Mouse (Mus musculus) cortical plate, adult 2 months (tissue): ENCODE results near the gene Krt14. TPM values are rescaled to one million over a fixed set of nuclear protein-coding genes. Genes with fewer than 3 reads are reported as not detected.
"Not testable (repeated sequence)": the region's sequence is repeated elsewhere in the genome, so short reads cannot be mapped to it uniquely, and the experiment has no call there.

Experiments
- H3K27ac ChIP-seq: fragments of 200-500 bp; 2 replicates; pipeline ENCODE4 v1.5.1; 2012; ENCODE audit warnings: low read length, control low read depth, inconsistent platforms; ENCODE audit not compliant: insufficient read depth
- H3K4me1 ChIP-seq: fragments of 200-500 bp; 2 replicates; pipeline ENCODE4 v1.6.1; 2011; ENCODE audit warnings: low read length; ENCODE audit not compliant: control insufficient read depth, insufficient read depth
- H3K4me3 ChIP-seq: fragments of 200-500 bp; 2 replicates; pipeline ENCODE4 v1.5.1; 2011; ENCODE audit warnings: mild to moderate bottlenecking, low read length, control low read depth; ENCODE audit not compliant: insufficient read depth
- CTCF ChIP-seq: fragments of 200-500 bp; IDR thresholded peaks from 2 replicates; pipeline ENCODE4 v1.5.1; 2011; ENCODE audit warnings: mild to moderate bottlenecking, control low read depth, low read length; ENCODE audit not compliant: insufficient read depth; ENCODE audit errors: extremely low read depth
- POLR2A ChIP-seq: fragments of 200-500 bp; IDR thresholded peaks from 2 replicates; pipeline ENCODE4 v1.6.1; 2011; ENCODE audit warnings: mild to moderate bottlenecking, low read length, control low read depth; ENCODE audit not compliant: insufficient read depth; ENCODE audit errors: extremely low read depth
- polyA plus RNA-seq: library from polyadenylated mRNA; depleted of rRNA; stranded (reverse); fragments of >200 nt; gene quantifications from 2 replicates; pipeline ENCODE4 v1.2.3, GENCODE M21; 2012; rRNA removed

Krt14 gene
- polyA plus RNA-seq: not detected in 2 replicates

- TF ChIP-seq CTCF (no peak), POLR2A (no peak)
- H3K4me1 ChIP-seq: no peaks in the 10 kb centered on the region
- H3K27ac ChIP-seq: no peak within 1 kb of the TSS
- H3K4me3 ChIP-seq: no peak within 1 kb of the TSS
Measured at GRCm38 (mm10) chr11:100207498-100207897, at the start of gene Krt14. Gene Krt14, minus strand, starts transcription at chr11:100207548.

GRCm38 (mm10) chr11:100255514-100255913, 48.2 kb upstream of the Krt14 start:
- no peak overlapping the region for H3K27ac ChIP-seq
- H3K4me3 ChIP-seq: no peak overlapping the region
- TF ChIP-seq CTCF (no peak), POLR2A (no peak)
- H3K4me1 ChIP-seq: no peaks in the 10 kb centered on the region

GRCm38 (mm10) chr11:100254360-100255090, 47.2 kb upstream of the Krt14 start:
- TF ChIP-seq POLR2A: no peak
- TF ChIP-seq CTCF: no peak
- no peak overlapping the region for H3K27ac ChIP-seq
- H3K4me1 ChIP-seq: no peaks in the 10 kb centered on the region

GRCm38 (mm10) chr11:100248852-100249465, 41.6 kb upstream of the Krt14 start, which contains the start of gene Krt16:
Gene Krt16, minus strand, starts transcription at chr11:100248902.
- no peaks in the 10 kb centered on the region for H3K4me1 ChIP-seq
- TF ChIP-seq POLR2A (no peak), CTCF (no peak)
- H3K27ac ChIP-seq: no peak within 1 kb of the TSS
- no peak within 1 kb of the TSS for H3K4me3 ChIP-seq

More at GRCm38 (mm10) chr11:100254360-100255090, 47.2 kb upstream of the Krt14 start:
- no peak overlapping the region for H3K4me3 ChIP-seq

DNA sequence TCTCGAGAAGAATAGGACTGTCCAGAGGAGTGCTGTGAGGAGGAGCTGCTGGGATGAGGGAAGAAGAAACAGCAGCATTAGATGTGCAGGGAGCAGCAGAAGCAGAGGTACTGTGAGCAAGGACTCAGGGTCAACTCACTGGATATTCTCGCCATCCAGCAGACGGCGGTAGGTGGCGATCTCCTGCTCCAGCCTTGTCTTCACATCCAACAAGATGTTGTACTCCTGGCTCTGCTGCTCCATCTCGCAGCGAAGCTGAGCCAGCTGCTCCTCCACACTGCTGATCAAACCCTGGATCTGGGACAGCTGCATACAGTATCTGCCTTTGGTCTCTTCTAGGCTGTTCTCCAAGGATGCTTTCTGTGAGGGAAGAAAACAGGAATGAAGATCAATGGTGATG, 39.1 kb upstream of the Krt14 start:
- not testable (repeated sequence) for H3K27ac ChIP-seq, H3K4me3 ChIP-seq, H3K4me1 ChIP-seq

DNA sequence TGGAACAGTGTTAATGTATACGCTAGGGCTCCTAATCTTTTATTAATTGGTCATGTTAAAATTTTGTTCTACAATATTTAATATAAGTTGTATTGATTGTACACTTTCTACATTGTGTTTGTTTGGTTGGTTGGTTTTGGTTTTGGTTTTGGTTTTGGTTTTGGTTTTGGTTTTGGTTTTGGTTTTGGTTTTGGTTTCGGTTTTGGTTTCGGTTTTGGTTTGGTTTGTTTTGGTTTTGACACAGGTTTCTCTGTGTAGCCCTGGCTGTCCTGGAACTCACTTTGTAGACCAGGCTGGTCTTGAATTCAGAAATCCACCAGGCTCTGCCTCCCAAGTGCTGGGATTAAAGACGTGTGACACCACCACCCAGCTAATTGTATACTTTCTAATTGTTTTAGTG, 32.9 kb upstream of the Krt14 start:
- H3K4me1 ChIP-seq, H3K27ac ChIP-seq, H3K4me3 ChIP-seq: not testable (repeated sequence)

DNA sequence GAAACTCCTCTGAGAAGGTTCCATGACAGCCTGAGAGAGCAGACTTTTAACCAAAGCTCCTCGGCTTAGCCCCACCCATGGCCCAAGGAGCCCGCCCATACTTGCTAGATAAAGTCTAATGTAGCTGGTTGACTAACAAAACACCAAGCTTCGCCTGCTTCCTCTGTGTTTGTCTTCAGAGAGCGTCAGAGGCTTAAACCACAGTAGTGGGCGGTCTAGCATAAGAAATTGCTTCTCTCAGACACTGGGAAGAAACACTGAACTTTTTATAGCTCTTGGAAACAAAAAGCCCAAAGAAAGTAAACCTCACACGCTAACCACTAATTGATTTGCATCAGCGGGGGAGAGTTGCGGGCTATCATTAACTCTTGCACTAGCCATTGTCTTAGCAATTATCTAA, 14.4 kb upstream of the Krt14 start:
- TF ChIP-seq CTCF (no peak), POLR2A (no peak)
- Histone ChIP-seq H3K27ac (no peak overlapping the region), H3K4me3 (no peak overlapping the region), H3K4me1 (no peaks in the 10 kb centered on the region)

GRCm38 (mm10) chr11:100219304-100219703, 12.0 kb upstream of the Krt14 start:
- Histone ChIP-seq H3K27ac (no peak overlapping the region), H3K4me1 (no peaks in the 10 kb centered on the region), H3K4me3 (no peak overlapping the region)
- TF ChIP-seq POLR2A (no peak), CTCF (no peak)

DNA sequence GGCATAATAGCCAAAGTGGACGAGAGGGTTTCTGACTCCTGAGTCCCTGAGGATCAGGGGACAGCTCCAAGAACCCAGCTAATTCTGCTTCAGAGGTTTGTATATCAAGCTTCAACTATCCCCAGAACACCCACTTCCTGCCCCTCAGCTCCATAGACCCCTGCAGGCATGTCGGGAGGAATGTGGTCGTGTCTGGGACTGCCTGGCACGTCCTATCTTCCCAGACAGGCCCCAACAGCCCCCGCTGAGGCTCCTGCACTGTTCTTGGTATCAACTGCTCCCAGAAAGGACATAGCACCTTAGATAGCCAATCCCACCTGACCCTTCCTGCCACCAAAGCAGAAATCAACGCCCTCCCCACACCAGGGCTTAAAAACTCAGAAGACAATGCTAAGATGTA, 1.2 kb upstream of the Krt14 start:
- no peak overlapping the region for H3K27ac ChIP-seq
- H3K4me1 ChIP-seq: no peaks in the 10 kb centered on the region
- H3K4me3 ChIP-seq: no peak overlapping the region
- TF ChIP-seq CTCF: no peak
- no peak for TF ChIP-seq POLR2A

GRCm38 (mm10) chr11:100203448-100203847, 3.9 kb downstream of the Krt14 start:
- Histone ChIP-seq H3K27ac (no peak overlapping the region), H3K4me1 (no peaks in the 10 kb centered on the region), H3K4me3 (no peak overlapping the region)
- TF ChIP-seq POLR2A: no peak
- no peak for TF ChIP-seq CTCF
